Mouse (Mus musculus): ENCODE data around the gene Gamt. TPM values are rescaled to one million over a fixed set of nuclear protein-coding genes. Genes with fewer than 3 reads are reported as not detected.
A peak's percentile ranks its signal among the peaks of the same experiment; 100 is the strongest.
"Not testable (repeated sequence)": the region's sequence is repeated elsewhere in the genome, so short reads cannot be mapped to it uniquely, and the experiment has no call there.

Gamt gene
- polyA plus RNA-seq, 1 experiment: 15.3 TPM

- no peak for DNase-seq (ENCODE audit: low read depth)
- no peak for TF ChIP-seq POLR2A (IDR thresholded peaks at IDR 0.05; ENCODE audit: borderline replicate concordance, extremely low read depth, insufficient read depth, insufficient read length, poor library complexity, severe bottlenecking)
- TF ChIP-seq CTCF (IDR thresholded peaks at IDR 0.05; ENCODE audit: borderline replicate concordance, extremely low read depth, insufficient read depth, insufficient read length): no peak
Observed at GRCm38 (mm10) chr10:80242607-80243006, 18.2 kb downstream of the Gamt start.

GRCm38 (mm10) chr10:80242088-80242487, 18.7 kb downstream of the Gamt start:
- TF ChIP-seq POLR2A (IDR thresholded peaks at IDR 0.05; ENCODE audit: borderline replicate concordance, extremely low read depth, insufficient read depth, insufficient read length, poor library complexity, severe bottlenecking) (no peak), CTCF (IDR thresholded peaks at IDR 0.05; ENCODE audit: borderline replicate concordance, extremely low read depth, insufficient read depth, insufficient read length) (no peak)
- DNase-seq (ENCODE audit: low read depth): peak; percentile 76

- DNase-seq (ENCODE audit: low read depth): no peak
- TF ChIP-seq POLR2A (IDR thresholded peaks at IDR 0.05; ENCODE audit: borderline replicate concordance, extremely low read depth, insufficient read depth, insufficient read length, poor library complexity, severe bottlenecking): no peak
- TF ChIP-seq CTCF (IDR thresholded peaks at IDR 0.05; ENCODE audit: borderline replicate concordance, extremely low read depth, insufficient read depth, insufficient read length): no peak
Observed at GRCm38 (mm10) chr10:80239791-80240190, 21.0 kb downstream of the Gamt start.

GRCm38 (mm10) chr10:80238306-80238705, 22.5 kb downstream of the Gamt start:
- no peak for TF ChIP-seq CTCF (IDR thresholded peaks at IDR 0.05; ENCODE audit: borderline replicate concordance, extremely low read depth, insufficient read depth, insufficient read length)
- TF ChIP-seq POLR2A (IDR thresholded peaks at IDR 0.05; ENCODE audit: borderline replicate concordance, extremely low read depth, insufficient read depth, insufficient read length, poor library complexity, severe bottlenecking): no peak

DNA sequence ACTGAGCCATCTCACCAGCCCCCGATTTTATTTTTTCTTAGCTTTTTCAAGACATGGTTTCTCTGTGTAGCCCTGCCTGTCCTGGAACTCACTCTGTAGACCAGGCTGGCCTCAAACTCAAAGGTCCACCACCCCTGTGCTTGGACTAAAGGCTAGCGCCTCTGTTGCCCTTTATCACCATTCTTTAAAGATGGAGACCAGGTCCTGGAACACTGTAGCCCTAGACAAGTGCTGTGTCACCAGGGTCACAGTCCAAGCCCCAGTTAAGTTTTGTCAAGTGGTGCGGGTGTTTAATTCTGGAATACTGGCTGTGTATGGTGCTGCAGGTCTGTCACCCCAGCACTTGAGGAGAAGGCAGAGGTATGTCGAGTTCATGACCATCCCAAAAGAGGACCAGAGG, 23.8 kb downstream of the Gamt start:
- DNase-seq (ENCODE audit: low read depth): no peak

More at GRCm38 (mm10) chr10:80238306-80238705, 22.5 kb downstream of the Gamt start:
- no peak for DNase-seq (ENCODE audit: low read depth)

DNA sequence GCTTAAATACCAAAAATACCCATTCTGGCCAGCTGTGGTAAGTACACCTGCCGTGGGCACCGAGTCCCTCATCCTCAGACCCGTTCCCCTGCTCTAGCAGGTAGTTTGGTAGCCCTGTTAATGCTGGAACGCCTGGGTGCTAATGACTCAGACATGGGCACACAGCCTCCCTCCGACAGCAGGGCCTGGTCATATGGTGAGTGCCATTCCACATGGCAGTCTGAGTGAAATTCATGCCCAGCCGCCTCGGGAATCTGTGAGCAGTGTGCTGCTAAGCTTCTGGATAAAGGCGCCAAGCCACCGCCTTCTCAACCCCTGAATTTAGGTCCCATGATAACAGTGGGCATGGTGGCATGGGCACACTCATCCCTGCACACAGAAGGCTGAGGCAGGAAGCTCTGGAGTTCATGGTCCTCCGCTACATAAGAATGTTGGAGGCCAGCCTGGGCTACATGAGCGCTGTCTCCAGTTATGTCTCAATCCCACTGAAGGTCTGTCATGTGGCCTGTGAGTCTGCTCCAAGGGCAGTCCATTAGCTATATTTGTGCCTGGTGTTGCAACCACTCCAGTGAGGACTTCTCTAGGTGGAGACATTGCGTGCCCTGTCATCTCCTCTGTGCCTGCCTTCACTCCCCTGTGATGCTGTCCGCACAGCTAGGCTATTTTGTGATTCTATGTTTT, 24.5 kb downstream of the Gamt start:
- no peak for DNase-seq (ENCODE audit: low read depth)
- no peak for TF ChIP-seq CTCF (IDR thresholded peaks at IDR 0.05; ENCODE audit: borderline replicate concordance, extremely low read depth, insufficient read depth, insufficient read length)
- TF ChIP-seq POLR2A (IDR thresholded peaks at IDR 0.05; ENCODE audit: borderline replicate concordance, extremely low read depth, insufficient read depth, insufficient read length, poor library complexity, severe bottlenecking): no peak

More for the DNA sequence above, 23.8 kb downstream of the Gamt start:
- no peak for TF ChIP-seq POLR2A (IDR thresholded peaks at IDR 0.05; ENCODE audit: borderline replicate concordance, extremely low read depth, insufficient read depth, insufficient read length, poor library complexity, severe bottlenecking)
- TF ChIP-seq CTCF (IDR thresholded peaks at IDR 0.05; ENCODE audit: borderline replicate concordance, extremely low read depth, insufficient read depth, insufficient read length): no peak

DNA sequence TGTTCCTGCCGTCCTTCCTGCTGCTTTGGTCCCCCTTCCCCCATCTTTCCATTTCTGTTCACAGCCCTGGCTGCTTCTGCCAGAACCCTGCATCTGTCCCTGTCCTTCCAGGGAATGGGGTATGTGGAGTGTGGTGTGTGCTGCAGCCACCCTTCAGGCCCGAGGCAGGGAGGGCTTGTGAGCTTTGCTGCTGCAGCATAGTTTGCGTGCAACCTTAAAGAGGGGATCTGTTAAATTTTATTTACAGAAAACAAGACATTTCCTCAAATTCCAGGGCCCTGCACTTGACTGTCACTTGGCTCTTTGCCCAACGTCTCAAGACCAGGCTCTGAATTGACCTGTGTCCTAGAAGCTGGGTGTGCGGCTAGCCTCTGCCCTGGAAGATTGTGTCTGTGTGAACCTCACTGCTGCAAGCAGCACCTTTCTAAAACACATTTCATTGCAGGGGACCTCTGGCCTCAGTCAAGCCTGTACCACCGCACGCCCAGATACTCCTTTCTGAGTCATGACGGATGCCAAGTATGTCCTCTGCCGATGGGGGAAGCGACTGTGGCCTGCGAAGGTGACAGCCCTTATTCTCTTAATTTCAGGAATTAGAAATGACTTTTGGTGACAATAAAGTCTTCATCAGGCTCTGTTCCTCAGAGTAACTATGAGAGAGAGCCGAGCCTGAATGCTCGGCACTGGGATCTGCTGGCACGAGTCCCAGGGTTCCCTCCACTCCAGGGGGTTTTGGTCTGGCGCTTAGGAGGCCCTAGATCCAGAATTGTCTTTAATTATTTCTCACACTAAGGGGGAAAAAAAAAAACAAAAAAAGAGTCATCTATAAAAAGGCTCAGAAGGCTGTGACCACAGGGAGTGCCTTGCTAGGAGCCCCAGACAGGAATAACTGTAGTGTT, 32.7 kb downstream of the Gamt start:
- peak; percentile 63 for DNase-seq (ENCODE audit: low read depth)
- TF ChIP-seq POLR2A (IDR thresholded peaks at IDR 0.05; ENCODE audit: borderline replicate concordance, extremely low read depth, insufficient read depth, insufficient read length, poor library complexity, severe bottlenecking) (no peak), CTCF (IDR thresholded peaks at IDR 0.05; ENCODE audit: borderline replicate concordance, extremely low read depth, insufficient read depth, insufficient read length) (no peak)

GRCm38 (mm10) chr10:80227166-80227539, 33.7 kb downstream of the Gamt start:
- TF ChIP-seq CTCF (IDR thresholded peaks at IDR 0.05; ENCODE audit: borderline replicate concordance, extremely low read depth, insufficient read depth, insufficient read length) (no peak), POLR2A (IDR thresholded peaks at IDR 0.05; ENCODE audit: borderline replicate concordance, extremely low read depth, insufficient read depth, insufficient read length, poor library complexity, severe bottlenecking) (no peak)
- DNase-seq (ENCODE audit: low read depth): no peak

- peak; percentile 100 for DNase-seq (ENCODE audit: low read depth)
- TF ChIP-seq POLR2A (IDR thresholded peaks at IDR 0.05; ENCODE audit: borderline replicate concordance, extremely low read depth, insufficient read depth, insufficient read length, poor library complexity, severe bottlenecking): peak; percentile 97
- TF ChIP-seq CTCF (IDR thresholded peaks at IDR 0.05; ENCODE audit: borderline replicate concordance, extremely low read depth, insufficient read depth, insufficient read length): peak; percentile 63; the same call in 1 of the 2 replicates
Observed at GRCm38 (mm10) chr10:80226416-80227165, 34.2 kb downstream of the Gamt start, which contains the start of gene Mum1. Gene Mum1, plus strand, starts transcription at chr10:80226434.

- DNase-seq (ENCODE audit: low read depth): no peak
- TF ChIP-seq POLR2A (IDR thresholded peaks at IDR 0.05; ENCODE audit: borderline replicate concordance, extremely low read depth, insufficient read depth, insufficient read length, poor library complexity, severe bottlenecking): no peak
- no peak for TF ChIP-seq CTCF (IDR thresholded peaks at IDR 0.05; ENCODE audit: borderline replicate concordance, extremely low read depth, insufficient read depth, insufficient read length)
Observed at GRCm38 (mm10) chr10:80226071-80226415, 34.8 kb downstream of the Gamt start.

DNA sequence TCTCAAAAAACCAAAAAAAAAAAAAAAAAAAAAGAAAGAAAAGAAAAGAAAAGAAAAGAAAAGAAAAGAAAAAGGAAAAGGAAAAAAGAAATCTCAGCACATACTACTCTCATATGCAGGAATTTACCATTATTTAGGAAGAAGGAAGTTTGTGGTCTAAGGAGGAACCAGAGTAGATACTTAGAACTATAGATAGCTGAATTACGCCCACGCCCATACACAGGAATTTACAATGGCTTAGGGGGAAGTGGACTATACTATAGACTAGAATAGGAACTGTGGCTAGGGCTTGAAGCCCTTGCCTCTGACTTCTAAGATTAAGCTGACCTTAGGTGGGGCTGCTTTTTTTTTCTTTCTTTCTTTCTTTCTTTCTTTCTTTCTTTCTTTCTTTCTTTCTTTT, 37.7 kb downstream of the Gamt start:
- not testable (repeated sequence) for DNase-seq (ENCODE audit: low read depth)

Data from brain, embryonic 14.5 days (tissue).